Mouse (Mus musculus) adrenal gland, adult 2 months (tissue): ENCODE data around the gene a. TPM values are rescaled to one million over a fixed set of nuclear protein-coding genes. Genes with fewer than 3 reads are reported as not detected.
A peak's percentile ranks its signal among the peaks of the same experiment; 100 is the strongest.
"Not testable (repeated sequence)": the region's sequence is repeated elsewhere in the genome, so short reads cannot be mapped to it uniquely, and the experiment has no call there.

Experiments
- DNase-seq: peaks from one replicate; pipeline ENCODE4 v3.0.0; 2021
- polyA plus RNA-seq: library from polyadenylated mRNA; depleted of rRNA; stranded (reverse); fragments of >200 nt; gene quantifications from 2 replicates; pipeline ENCODE4 v1.2.3, GENCODE M21; 2012
- total RNA-seq, 2 experiments: library from RNA; stranded (reverse); gene quantifications; 2 replicates each; pipeline ENCODE4 v1.2.3; 2021

The a gene
- total and polyA plus RNA-seq, 3 experiments, result 0.58 TPM; not detected in 2

DNA sequence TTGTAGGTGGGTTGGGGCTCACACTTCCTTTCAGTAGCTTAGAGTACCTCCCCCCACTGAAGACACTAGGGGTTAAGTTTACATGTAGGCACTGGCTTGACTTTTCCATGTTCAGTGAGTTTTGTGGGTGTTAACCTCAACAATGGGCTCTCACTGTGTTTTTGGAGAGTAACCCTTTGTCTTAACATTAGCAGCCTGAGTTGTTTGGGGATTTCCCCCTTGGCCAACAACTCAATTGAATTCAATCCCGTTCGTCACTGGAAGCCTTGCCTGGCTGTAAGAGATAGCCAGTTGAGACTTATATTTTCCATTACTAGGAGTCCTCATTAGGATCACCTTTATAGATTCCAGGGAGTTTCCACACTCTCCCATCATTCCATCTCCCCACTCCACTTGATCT is 45.3 kb downstream of the a start:
- no peak for DNase-seq

DNA sequence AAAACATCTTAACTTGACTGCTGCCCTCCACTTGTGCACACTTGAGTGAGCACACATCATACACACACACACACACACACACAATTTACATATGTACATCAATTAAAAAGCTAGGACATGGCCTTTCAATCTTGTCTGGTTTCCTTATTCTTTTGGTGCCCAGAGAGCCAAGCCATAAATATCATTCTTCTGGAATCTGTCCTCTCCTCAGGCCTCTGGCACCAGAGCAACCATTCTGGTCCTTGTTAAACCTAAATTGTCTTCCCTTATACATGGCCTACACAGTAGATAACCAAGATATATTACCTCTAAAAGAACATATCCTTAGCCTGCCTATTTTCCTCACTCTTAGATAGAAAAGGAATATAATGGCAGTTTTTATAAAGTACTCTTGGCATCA is 56.9 kb downstream of the a start:
- no peak for DNase-seq

DNA sequence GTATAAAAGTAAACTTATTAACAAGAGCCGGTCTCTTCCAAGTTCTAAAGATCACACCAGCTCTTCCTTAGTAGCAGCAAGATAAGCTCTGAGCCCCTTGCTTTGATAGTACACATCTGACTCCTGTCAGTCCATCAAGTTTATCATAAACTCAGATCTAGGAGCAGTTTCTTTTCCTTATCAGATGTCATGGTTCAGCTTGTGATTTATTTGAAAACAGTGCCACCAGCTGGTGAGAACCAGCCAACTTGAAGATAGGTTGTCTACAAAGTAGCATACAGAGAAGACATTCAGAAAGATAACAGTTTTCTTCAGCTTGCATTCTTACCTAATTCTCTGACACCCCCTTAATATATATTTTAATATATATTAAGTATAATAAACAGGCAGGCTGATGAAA is 64.2 kb downstream of the a start:
- DNase-seq, result peak; percentile 62

DNA sequence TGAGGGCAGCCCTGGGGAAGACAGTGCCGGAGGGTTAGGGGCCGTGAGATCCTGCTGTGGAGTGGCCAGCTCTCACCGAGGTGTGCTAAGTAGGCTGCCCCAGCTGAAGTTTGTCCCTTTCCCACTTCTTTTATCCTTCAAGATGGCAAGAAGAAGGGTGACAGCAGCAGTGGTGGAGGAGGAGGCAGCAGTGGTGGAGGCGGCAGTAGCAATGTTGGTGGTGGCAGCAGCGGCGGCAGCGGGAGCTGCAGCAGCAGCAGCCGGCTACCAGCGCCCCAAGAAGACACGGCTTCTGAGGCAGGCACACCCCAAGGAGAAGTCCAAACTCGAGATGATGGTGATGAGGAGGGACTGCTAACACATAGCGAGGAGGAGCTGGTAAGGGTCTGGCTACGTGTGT is 72.5 kb downstream of the a start:
- DNase-seq, result no peak

DNA sequence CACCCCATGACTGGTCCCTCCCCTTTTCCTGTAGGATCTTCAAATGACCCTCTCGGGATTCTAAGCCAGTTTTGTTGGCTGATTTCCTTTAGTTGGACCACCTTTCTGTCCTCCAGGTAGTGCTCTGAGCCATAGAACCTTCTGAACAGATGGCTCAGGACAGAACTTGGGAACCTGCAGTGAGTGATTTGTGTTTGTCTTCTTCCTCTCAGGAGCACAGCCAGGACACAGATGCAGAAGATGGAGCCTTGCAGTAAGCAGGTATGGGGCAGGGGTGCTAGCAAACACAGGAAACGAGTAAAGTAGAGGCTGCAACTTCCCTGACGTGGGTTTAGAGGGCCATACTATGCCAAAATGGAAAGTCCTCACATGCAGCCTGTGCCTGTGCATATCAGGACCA is 74.5 kb downstream of the a start:
- no peak for DNase-seq

DNA sequence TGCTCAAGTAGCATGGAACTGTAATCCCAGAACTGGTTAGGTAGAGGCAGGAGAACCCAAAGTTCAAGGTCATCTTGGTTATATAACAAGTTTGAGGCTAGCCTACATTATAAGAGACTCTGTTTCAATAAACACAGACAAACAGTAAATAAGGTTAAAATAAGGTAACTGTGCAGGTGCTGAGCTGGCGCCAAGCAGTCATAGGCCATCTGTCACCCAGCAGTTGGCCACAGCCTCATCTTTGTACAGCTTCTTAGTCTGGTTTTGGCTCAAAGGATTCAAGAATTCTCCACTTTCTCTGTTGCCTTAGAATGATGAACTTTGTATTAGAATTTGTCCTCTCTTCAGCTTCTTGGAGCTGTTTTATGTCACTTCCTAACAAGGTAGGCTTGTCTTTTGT is 76.9 kb downstream of the a start:
- DNase-seq, result no peak

DNA sequence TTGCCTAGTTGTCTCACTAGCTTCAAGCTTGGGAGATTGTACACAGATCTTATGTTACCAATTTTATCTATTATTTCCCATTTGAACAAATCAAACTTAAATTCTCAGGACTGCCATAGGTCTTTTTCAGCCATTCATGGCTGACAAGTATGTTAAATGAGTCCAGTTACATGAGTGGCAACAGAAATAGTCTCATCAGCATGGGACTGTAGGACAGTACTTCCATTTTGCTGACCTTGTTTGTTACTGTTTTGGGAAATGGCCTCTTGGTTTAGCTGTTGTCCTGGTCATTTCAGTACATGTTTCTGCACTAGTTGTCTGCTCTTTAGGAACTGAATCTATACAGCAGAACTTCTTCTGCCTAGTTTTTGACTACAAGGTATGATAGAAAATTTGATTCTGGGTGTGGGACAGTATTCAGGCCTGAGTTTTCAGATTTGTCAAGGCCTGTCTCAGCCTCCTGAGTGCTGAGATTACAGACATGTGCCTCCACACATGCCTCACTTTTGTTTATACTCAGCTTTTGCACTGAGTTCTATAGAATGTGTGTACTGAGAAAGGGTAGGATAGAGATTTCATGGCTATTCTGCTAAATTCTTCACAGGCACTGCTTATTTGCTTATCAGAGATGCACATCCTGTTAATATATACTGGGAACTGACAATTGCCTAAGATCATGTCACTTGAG is 78.9 kb downstream of the a start:
- DNase-seq, result no peak

DNA sequence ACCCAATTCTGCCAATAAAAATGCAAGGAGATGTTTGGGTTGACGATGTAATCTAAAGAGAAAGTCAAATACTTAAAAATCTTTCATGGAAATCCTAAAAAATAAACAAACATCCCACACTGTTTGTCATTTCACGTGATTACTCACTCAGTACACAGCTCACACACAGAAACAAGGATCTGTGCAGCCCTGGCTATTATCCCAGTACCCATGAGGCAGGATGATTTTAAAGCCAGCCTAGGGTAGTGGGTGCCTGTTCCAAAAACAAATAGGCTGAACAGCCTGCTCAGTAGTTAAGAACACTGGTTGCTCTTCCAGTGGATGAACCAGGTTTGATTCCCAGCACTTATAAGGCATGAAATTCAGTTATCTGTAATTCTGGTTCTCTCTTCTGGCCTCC is 85.4 kb downstream of the a start:
- no peak for DNase-seq

DNA sequence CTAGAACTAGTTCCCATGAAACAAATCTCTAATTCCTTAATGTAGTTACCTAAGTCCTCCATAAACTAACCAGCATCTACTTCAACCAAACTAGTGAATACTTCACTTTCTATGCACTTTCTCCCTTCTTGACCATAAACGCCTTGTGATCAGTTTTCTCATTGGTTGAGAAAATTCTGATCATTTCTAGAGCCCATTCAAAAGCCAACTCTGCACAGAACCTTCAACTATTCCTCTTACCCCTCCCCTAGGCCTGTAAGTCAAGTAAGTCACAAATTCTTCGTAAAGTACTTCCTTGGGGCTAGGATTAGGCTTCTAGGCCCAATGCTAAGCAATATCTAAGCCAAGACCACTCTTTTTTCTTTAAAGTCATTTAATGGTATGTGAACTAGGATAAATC is 100.4 kb downstream of the a start:
- DNase-seq, result no peak

DNA sequence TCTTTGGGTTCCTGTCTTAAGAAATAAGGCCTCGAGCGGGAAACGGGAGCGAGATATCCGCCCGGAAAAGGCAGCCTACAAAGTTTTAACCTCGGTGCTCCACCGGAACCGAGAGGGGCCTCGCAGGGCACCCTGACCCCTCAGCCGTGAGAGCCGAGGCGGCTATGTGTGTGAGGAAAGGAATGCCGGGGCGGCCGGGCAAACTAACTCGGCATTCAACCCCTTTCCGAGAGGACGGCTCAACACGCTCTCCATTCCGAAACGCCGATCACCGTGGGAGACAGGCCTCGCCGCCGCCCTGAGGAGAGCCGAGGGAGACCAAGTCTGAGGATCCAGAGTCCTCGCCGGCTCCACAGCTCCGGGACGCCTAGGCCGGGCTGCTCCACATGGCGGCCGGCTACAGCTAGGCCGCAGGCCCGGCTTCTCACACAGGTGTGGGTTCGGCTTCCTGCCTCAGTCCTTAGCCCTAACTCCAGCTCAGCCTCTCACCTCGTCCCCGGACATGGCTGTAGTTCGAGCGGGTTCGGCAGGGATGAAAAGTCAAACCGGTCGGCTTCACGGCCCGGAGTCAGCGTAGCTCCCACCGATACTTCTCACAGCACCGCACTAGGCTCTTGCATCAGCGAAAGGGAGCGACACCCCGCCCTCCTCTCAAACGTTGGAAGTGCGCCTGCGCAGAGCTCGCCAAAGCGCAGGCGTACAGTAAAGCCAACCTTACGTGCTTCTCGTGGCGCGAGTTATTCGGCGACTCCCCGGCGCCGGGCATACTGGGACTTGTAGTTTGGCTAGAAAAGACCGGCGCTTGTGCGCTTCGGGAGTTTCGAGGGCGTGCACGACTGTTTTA is 101.2 kb downstream of the a start, which contains the start of gene Eif2s2:
Gene Eif2s2 (minus strand): TSS at position 735 of the 844 bp plus-strand sequence.
- peak; percentile 98 for DNase-seq

DNA sequence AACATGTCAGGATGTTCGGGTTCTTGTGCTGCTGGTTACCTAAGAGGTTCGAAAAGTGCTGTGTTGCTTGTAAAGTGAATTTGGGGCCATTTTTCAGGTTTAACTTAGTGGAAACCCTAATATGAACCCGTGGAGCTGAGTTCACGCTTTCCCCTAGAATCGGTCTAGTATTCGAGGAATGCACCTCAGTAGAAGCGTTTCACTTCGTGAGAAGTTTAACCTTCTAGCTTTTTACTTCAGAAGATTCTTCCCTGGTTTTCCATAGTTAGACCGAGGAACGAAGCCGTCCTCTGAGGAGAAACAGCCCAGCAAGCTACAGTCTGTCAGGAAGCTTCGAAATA is 101.8 kb downstream of the a start:
- no peak for DNase-seq

DNA sequence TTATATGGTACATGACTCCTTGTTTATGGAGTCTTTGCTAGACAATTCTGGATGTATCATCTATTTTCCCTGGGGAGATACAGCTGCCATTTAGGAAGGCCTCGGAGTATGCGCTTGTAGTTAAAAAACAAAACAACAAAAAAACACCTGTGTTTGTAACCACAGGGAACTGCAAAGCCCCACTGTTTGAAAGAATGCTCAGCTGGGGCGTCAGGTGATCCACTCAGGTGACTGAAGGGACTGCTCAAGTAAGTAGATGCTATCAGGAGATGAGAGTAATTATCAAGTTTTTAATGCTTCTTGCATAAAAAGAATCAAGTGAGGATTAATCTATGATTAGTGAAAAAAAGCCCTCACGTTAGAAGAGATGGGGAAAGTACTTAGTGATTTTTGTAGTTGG is 102.3 kb downstream of the a start:
- no peak for DNase-seq

DNA sequence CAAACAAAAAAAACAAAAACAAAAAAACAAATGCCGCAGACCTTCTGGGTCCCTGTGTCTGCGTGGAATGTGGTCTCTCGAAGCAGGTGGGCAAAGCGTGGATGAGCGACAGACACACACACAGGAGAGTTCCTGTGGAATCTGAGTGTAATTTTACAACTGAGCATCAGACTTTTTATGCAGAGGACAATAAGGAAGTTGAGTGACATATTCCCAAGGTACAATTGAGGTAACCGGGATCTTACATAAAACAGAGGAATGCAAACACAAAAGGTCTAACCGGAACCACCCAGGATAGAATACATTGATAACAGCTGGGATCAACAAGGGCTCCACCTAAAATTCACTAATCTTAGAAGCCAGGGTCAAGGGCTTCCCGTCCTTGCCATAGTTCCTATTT is 107.8 kb downstream of the a start:
- DNase-seq, result not testable (repeated sequence)

DNA sequence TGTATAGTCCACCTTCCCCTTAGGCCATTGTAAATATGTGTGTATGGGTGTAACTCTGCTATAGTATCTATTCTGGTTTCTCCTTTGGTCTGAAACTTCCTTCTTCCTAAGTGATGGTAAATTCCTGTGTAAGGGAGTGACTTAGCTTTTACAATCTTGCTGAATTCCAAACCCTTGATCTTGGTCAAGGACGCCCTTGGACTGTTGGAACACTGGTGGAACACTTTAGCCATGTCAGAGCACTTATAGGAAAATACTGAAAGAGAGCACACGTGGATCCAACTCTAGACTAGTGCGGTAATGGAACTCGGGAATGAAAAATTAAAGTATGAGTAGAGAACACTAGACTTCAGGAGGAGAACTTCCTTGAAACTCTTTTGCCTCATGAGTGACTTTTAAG is 108.2 kb downstream of the a start:
- not testable (repeated sequence) for DNase-seq

DNA sequence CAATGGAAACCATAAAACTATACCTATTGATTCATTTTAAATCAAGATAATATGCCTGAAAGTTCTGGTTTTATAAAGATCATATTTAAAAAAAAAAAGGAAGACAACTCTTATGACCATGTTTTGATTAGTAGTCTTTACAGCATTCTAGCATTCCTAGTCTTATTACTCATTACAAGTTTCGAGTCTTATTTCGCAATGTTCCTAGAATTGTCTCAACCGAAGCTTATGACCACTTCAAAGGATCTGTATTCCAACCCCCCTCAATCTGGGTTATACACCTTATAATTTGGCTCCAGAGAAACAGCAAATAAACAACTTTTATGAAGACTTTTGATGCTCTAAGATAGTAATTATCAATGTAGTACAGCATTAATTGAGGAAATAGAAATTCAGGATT is 110.9 kb downstream of the a start:
- no peak for DNase-seq

DNA sequence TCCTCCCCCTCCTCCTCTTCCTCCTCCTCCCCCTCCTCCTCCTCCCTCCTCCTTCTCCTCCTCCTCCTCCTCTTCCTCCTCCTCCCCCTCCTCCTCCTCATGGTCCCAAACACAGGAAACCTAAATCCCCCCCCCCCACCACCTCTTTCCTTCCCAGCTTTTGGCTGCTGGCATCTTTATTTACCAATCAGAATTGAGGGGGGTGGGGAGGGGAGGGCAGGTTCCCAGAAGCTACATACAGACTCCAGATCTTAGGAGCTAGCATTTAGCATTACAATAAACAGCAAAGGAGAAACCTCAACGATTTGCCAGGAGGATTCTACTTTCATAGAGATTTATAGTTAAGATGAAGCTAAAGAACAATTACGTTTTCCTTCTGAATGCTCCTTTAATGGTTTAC is 114.6 kb downstream of the a start:
- DNase-seq, result no peak

DNA sequence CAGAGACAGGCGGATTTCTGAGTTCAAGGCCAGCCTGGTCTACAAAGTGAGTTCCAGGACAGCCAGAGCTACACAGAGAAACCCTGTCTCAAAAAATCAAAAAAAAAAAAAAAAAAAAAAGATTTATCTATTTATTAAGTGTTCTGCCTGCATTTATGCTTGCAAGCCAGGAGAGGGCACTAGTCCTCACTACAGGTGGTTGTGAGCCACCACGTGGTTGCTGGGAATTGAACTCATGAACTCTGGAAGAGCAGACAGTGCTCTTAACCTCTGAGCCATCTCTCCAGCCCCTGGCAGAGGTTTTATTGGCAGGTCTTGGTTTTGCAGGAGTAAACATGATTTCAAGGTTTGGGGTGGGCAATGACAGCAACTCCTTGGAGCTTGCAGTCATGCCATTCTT is 117.0 kb downstream of the a start:
- DNase-seq, result not testable (repeated sequence)

DNA sequence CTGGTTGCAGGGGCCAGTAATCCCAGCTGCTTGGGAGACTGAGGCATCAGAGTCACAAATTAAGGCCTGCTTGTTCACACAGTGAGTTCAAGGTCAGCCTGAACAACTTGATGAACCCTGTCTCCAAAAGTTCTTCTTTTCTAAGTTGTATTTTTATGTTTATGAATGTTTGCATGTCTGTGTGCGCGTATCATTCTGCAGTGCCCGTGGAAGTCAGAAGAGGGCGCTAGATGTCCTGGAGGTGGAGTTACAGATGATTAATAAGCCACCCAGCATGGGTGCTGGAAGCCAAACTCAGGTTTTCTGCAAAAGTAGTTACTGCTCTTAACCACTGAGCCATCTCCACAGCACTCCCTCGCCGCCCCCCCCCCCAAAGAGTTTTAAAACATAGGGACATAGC is 118.6 kb downstream of the a start:
- DNase-seq, result no peak

DNA sequence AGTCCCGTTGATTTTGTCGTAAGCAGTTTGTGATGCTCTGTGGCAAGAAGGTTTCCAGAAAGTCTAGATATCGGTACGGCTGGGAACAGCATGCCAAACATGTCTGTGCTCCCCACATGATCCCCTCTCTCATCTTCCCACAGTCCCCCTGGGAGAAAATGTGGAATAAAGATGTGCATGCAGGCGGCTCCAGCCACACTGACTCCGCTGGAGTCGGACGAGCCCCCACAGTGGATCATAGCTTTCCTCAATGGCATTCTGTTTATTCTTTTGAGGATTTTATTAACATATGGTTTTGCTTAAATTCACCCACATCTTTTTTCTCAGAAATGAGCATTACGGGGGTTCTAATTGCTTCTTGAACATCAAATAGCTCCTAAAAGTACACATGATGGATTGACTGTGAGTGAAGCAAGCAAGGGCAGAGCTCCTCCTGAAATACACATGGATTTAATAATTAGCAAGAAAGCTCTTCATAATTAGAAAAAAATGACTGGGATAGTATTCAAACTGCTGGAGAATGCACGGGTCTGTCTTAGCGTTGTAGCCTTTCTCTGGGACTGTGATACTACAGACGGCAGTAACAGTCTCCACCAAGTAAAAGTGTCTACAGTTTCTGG is 124.8 kb downstream of the a start:
- no peak for DNase-seq

DNA sequence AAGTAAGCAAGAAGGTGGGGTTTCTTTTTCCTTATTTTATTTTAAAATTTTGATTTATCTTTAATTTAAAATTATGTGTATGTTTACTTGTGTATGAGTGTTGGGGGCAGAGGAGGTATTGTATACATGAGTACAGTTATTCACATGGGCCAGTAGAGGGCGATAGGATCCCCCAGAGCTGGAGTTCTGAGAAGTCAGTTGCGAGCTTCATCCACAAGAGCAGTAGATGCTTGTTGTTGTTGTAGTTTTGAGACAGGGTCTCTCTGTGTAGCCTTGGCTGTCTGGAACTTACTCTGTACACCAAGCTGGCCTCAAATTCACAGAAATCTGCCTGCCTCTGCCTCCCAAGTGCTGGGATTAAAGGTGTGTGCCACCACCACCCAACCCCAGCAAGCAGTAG is 125.3 kb downstream of the a start:
- no peak for DNase-seq

DNA sequence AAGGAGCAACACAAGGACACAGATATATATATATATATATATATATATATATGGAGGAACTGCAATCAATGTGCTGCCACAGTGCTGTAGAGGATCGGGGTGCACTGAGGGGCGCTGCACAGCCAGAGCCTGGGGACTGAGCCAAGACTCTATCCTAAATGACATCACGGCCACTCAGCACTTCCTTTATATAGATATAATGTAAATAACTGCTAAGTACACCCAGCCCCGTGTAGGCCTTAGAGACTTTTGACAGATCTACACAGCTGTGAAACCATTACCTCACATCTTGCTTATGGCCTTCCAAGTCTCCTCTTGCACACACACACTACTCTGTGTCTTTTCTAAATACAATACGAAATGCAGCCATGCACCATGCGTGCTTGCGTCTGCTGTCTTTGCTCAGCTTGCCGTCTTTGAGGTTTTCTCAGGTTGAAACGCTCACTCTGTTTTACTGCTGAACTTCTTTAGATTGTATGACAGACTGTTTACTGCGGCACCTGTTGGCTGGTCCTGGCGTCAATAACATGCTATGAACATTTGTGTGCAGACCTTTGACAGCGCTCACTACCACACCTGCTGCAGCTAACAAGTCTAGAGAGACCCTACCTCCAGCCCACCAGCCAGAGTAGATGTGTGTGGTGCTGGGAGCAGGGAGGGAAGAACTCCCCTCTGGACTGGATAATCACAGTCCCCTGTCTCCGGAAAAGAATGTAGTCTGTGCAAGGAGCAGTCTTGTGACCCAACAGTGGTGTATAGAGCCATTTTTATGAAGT is 126.9 kb downstream of the a start:
- no peak for DNase-seq

DNA sequence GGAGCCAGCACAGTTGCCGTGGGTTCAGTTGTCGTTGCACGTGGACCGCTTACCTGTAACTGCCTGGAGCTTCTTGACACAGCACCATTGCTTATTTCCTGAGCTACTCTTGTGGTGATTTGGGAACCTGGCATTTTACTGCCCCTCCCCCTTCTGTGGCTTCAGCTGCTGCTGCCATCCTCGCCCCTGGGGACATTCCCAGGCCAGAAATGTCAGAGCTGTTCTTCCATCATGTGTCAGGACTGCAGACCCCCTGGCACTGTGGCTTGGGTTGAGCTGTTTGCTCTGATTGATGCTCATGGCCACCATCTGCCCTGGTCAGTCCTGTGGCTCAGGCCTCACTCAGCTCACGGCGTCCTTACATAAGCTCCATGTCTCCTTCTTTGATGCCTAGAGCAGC is 129.7 kb downstream of the a start:
- no peak for DNase-seq

DNA sequence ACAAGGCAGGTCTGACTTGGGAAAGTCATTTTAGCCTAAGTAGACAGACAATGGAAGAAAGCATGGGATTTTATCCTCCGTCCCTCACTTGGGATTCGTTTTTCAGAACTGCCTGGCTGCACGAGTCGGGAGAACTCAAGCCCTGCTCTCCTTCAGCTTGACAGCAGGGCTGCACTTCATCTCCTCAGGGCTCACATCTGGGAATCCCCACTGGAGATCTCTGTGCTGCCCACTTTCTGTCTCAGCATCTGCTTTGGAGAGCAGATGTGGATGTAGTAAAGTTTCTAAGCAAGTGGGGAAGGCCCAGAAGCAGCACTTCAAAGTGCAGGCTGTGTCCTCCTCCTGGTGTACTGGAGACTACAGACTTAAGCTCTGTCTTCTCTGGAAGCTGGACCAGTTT is 130.9 kb downstream of the a start:
- not testable (repeated sequence) for DNase-seq
